Mouse (Mus musculus): Measurements from ENCODE around the gene Pla2r1.

Gene Pla2r1

GRCm38 (mm10) chr2:60401694-60402093, 151.4 kb downstream of the Pla2r1 start:
- DNase-seq (ENCODE audit: low spot score): no peak

- DNase-seq (ENCODE audit: low spot score): no peak
Observed at GRCm38 (mm10) chr2:60393786-60394185, 159.3 kb downstream of the Pla2r1 start.

GRCm38 (mm10) chr2:60392286-60392685, 160.8 kb downstream of the Pla2r1 start:
- no peak for DNase-seq (ENCODE audit: low spot score)

GRCm38 (mm10) chr2:60387363-60387762, 165.7 kb downstream of the Pla2r1 start:
- DNase-seq (ENCODE audit: low spot score): no peak

- DNase-seq (ENCODE audit: low spot score): no peak
Observed at GRCm38 (mm10) chr2:60386835-60387234, 166.3 kb downstream of the Pla2r1 start.

GRCm38 (mm10) chr2:60384763-60385085, 168.4 kb downstream of the Pla2r1 start:
- no peak for DNase-seq (ENCODE audit: low spot score)

GRCm38 (mm10) chr2:60384083-60384762, 168.9 kb downstream of the Pla2r1 start:
- no peak for DNase-seq (ENCODE audit: low spot score)

- peak; percentile 92 for DNase-seq (ENCODE audit: low spot score)
Observed at GRCm38 (mm10) chr2:60382858-60383669, 170.0 kb downstream of the Pla2r1 start, which contains the start of gene Ly75. TSS of gene Ly75 (minus strand) at chr2:60383303.

GRCm38 (mm10) chr2:60382346-60382745, 170.8 kb downstream of the Pla2r1 start:
- no peak for DNase-seq (ENCODE audit: low spot score)

GRCm38 (mm10) chr2:60377260-60377659, 175.8 kb downstream of the Pla2r1 start:
- no peak for DNase-seq (ENCODE audit: low spot score)

GRCm38 (mm10) chr2:60375608-60376107, 177.4 kb downstream of the Pla2r1 start:
- DNase-seq (ENCODE audit: low spot score): no peak

GRCm38 (mm10) chr2:60375126-60375525, 178.0 kb downstream of the Pla2r1 start:
- no peak for DNase-seq (ENCODE audit: low spot score)

- no peak for DNase-seq (ENCODE audit: low spot score)
Observed at GRCm38 (mm10) chr2:60370188-60370587, 182.9 kb downstream of the Pla2r1 start.

- no peak for DNase-seq (ENCODE audit: low spot score)
Observed at GRCm38 (mm10) chr2:60369454-60369853, 183.7 kb downstream of the Pla2r1 start.

GRCm38 (mm10) chr2:60367871-60368270, 185.2 kb downstream of the Pla2r1 start:
- no peak for DNase-seq (ENCODE audit: low spot score)

Data from embryo, embryonic 10 days (tissue).